In the genomic region with DNA sequence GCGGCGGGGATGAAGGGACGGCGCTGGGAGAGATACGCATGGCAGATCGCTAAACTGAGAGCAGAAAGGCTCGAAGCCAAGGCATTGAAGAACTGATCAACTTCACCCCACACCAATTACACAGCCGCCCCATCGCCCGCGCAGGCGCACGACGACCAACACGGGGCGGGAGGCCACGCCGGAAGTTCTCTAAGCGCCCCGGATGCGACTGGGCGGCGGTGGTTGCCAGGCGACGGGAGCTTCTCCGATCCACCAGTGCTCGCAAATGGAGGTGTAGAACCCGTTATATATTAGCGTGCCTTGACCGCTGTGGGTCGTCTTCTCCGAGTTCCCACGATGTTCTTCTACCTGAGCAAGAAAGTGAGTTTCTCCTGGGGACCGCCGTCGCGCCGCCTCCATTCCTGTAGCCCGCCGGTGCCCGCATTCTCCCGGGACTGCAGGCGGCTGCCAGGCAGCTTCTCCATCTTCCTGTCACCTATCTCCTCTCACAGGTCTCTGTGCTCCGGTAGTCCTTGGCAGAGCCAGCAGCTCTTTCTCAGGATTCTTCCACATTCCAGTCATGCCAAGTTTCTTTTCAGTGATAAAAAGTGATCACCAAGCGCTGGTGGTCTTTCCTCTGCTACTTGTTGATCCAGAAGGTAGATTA, we compare ENCODE assay signal across 7 mouse cellular contexts. TPM values are rescaled to one million over a fixed set of nuclear protein-coding genes. Genes with fewer than 3 reads are reported as not detected.
DNase-seq lines count a peak whose midpoint lies in the region; ATAC-seq lines count a peak whose summit lies in the region.

Wdr35 (plus strand) TSS at position 73 of the 646 bp plus-strand sequence.

- peaks cover 4% of the 10 kb centered on the region; the same call in 1 of the 2 replicates for H3K4me1 ChIP-seq in embryonic facial prominence, embryonic 12.5 days
- H3K4me1 ChIP-seq in limb, embryonic 10.5 days, result peaks cover 28% of the 10 kb centered on the region
- peaks cover 11% of the 10 kb centered on the region for H3K4me1 ChIP-seq in midbrain, embryonic 12.5 days

- peak; percentile 94 to 95 for DNase-seq in adrenal gland, postnatal 36 days
- DNase-seq in heart, adult 11 months, result peak; percentile 99
- DNase-seq in kidney, adult 18-20 months, result peak; percentile 88
- peak; percentile 89 for DNase-seq in limb, embryonic 10.5 days (ENCODE audit: low spot score)
- peak; percentile 81 for DNase-seq in skeletal muscle tissue, adult 2 months (ENCODE audit: low read depth, low spot score)

- H3K27me3 ChIP-seq in embryonic facial prominence, embryonic 12.5 days, result no peaks in the 10 kb centered on the region
- H3K27me3 ChIP-seq in limb, embryonic 10.5 days (ENCODE audit: low read depth, poor library complexity, severe bottlenecking), result no peaks in the 10 kb centered on the region
- peaks cover 3% of the 10 kb centered on the region; the same call in 1 of the 2 replicates for H3K27me3 ChIP-seq in midbrain, embryonic 12.5 days

- H3K4me3 ChIP-seq in embryonic facial prominence, embryonic 12.5 days, result peak within 1 kb of the TSS; percentile 68
- H3K4me3 ChIP-seq in limb, embryonic 10.5 days, result peak within 1 kb of the TSS; percentile 77
- H3K4me3 ChIP-seq in midbrain, embryonic 12.5 days, result peak within 1 kb of the TSS; percentile 67

- no peaks in the 10 kb centered on the region for H3K9me3 ChIP-seq in embryonic facial prominence, embryonic 12.5 days
- H3K9me3 ChIP-seq in limb, embryonic 10.5 days (replicated peaks), result no peaks in the 10 kb centered on the region
- H3K9me3 ChIP-seq in midbrain, embryonic 12.5 days, result no peaks in the 10 kb centered on the region

- 1% methylated on average over 45 of the region's 45 CpGs for WGBS in embryonic facial prominence, embryonic 12.5 days
- under 1% methylated on average over 45 of the region's 45 CpGs for whole genome bisulfite sequencing in limb, embryonic 10.5 days
- under 1% methylated on average over 45 of the region's 45 CpGs for WGBS in midbrain, embryonic 12.5 days

- peak within 1 kb of the TSS; percentile 55 for H3K9ac ChIP-seq in embryonic facial prominence, embryonic 12.5 days
- H3K9ac ChIP-seq in midbrain, embryonic 12.5 days (replicated peaks), result peak within 1 kb of the TSS; percentile 56

- H3K36me3 ChIP-seq in embryonic facial prominence, embryonic 12.5 days, result no peaks in the 10 kb centered on the region; the same call in 1 of the 2 replicates
- H3K36me3 ChIP-seq in limb, embryonic 10.5 days, result peaks cover 10% of the 10 kb centered on the region
- H3K36me3 ChIP-seq in midbrain, embryonic 12.5 days, result peaks cover 5% of the 10 kb centered on the region; the same call in 1 of the 2 replicates

- H3K4me2 ChIP-seq in embryonic facial prominence, embryonic 12.5 days (replicated peaks), result peak within 1 kb of the TSS; percentile 87
- peak within 1 kb of the TSS; percentile 73 for H3K4me2 ChIP-seq in midbrain, embryonic 12.5 days (replicated peaks)

- 0 out of 2 replicates have a peak within 1 kb of the TSS, but pooled peaks have one; percentile 46 for H3K27ac ChIP-seq in embryonic facial prominence, embryonic 12.5 days
- peak within 1 kb of the TSS; percentile 85 for H3K27ac ChIP-seq in limb, embryonic 10.5 days
- H3K27ac ChIP-seq in midbrain, embryonic 12.5 days (replicated peaks), result peak within 1 kb of the TSS; percentile 61; the same call in 1 of the 2 replicates

- ATAC-seq in embryonic facial prominence, embryonic 12.5 days (ENCODE audit: insufficient number of reproducible peaks, insufficient read depth, low FRiP score, low TSS enrichment), result peak; percentile 82
- peak; percentile 98 for ATAC-seq in midbrain, embryonic 12.5 days (ENCODE audit: low FRiP score, low read depth)

RNA-seq across cellular contexts. Expression of gene Wdr35, which starts in this region (rescaled TPM):
- 10 to 100 TPM; 15.4 to 16.5 TPM for total RNA-seq in adrenal gland, postnatal 36 days (2021)
- polyA plus RNA-seq in embryonic facial prominence, embryonic 12.5 days (2016; fragmentation: Nextera tagmentation; extraction: Ambion mirVana), result 26.7 and 27.1 TPM in 2 replicates
- polyA plus RNA-seq in limb, embryonic 10.5 days (2016; fragmentation: Nextera tagmentation; extraction: Ambion mirVana), result 23.0 and 27.3 TPM in 2 replicates
- polyA plus RNA-seq in midbrain, embryonic 12.5 days (2016; fragmentation: Nextera tagmentation; extraction: Ambion mirVana), result 27.1 and 28.2 TPM in 2 replicates

Comparison
In these comparisons a context has a peak if more than half of its experiments do, and no peak if none do; other contexts are left out.
1. Peak in every context shown above with its lines: DNase-seq, ATAC-seq, H3K4me3 ChIP-seq and H3K27ac ChIP-seq.